Mouse (Mus musculus): ENCODE results near the gene Bmp7. TPM values are rescaled to one million over a fixed set of nuclear protein-coding genes. Genes with fewer than 3 reads are reported as not detected.

Bmp7 gene
- polyA plus RNA-seq, 1 experiment, result 15.4 TPM

- TF ChIP-seq EP300 (IDR thresholded peaks at IDR 0.05; ENCODE audit: insufficient read depth, low read depth, low read length), result no peak
- TF ChIP-seq CTCF (IDR thresholded peaks at IDR 0.05; ENCODE audit: low read depth, low read length), result no peak
- no peak for TF ChIP-seq POLR2A (IDR thresholded peaks at IDR 0.05; ENCODE audit: insufficient read depth, low read length)
- no peaks in the 10 kb centered on the region; the same call in 1 of the 2 replicates for H3K27me3 ChIP-seq (ENCODE audit: control insufficient read depth, insufficient read depth, low read length, poor library complexity, severe bottlenecking)
- H3K36me3 ChIP-seq (ENCODE audit: control insufficient read depth, insufficient read depth, low read length, poor library complexity, severe bottlenecking), result no peaks in the 10 kb centered on the region
- no peak overlapping the region for H3K4me3 ChIP-seq (ENCODE audit: low read depth, low read length)
- no peak overlapping the region for H3K9ac ChIP-seq (ENCODE audit: low read depth, poor library complexity, severe bottlenecking)
- H3K27ac ChIP-seq (ENCODE audit: insufficient read depth, low read length), result no peak overlapping the region
- H3K4me1 ChIP-seq (ENCODE audit: control insufficient read depth, insufficient read depth, low read length), result peaks cover 5% of the 10 kb centered on the region
- H3K9me3 ChIP-seq (replicated peaks; ENCODE audit: control insufficient read depth, insufficient read depth, low read length, poor library complexity, severe bottlenecking), result no peaks in the 10 kb centered on the region
Observed at GRCm38 (mm10) chr2:172976661-172977238, 36.6 kb upstream of the Bmp7 start.

DNA sequence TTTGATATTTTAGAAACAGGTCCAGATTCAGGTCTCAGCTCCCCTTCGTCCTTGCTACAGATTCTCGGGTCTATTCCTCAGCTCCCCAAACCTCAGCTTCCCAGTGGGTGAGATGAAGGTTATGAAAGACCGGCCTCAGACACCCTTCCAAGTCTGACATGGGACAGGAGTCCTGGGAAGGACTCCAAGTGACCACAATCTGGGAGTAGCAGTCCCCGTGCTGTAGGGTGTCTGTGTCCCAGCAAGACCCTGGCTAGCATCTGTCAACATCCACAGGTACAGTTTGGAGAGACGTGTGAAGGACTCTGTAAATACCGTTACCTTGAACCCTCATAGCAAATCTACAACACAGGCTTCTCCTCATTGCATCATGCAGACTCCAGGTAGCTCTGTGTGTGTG, 35.0 kb upstream of the Bmp7 start:
- H3K4me1 ChIP-seq (ENCODE audit: control insufficient read depth, insufficient read depth, low read length), result peaks cover 5% of the 10 kb centered on the region
- H3K27me3 ChIP-seq (ENCODE audit: control insufficient read depth, insufficient read depth, low read length, poor library complexity, severe bottlenecking), result no peaks in the 10 kb centered on the region
- TF ChIP-seq POLR2A (IDR thresholded peaks at IDR 0.05; ENCODE audit: insufficient read depth, low read length), result no peak
- TF ChIP-seq CTCF (IDR thresholded peaks at IDR 0.05; ENCODE audit: low read depth, low read length), result no peak
- TF ChIP-seq EP300 (IDR thresholded peaks at IDR 0.05; ENCODE audit: insufficient read depth, low read depth, low read length), result no peak
- H3K27ac ChIP-seq (ENCODE audit: insufficient read depth, low read length), result no peak overlapping the region
- no peak overlapping the region for H3K4me3 ChIP-seq (ENCODE audit: low read depth, low read length)
- H3K36me3 ChIP-seq (ENCODE audit: control insufficient read depth, insufficient read depth, low read length, poor library complexity, severe bottlenecking), result no peaks in the 10 kb centered on the region
- no peak overlapping the region for H3K9ac ChIP-seq (ENCODE audit: low read depth, poor library complexity, severe bottlenecking)
- no peaks in the 10 kb centered on the region for H3K9me3 ChIP-seq (replicated peaks; ENCODE audit: control insufficient read depth, insufficient read depth, low read length, poor library complexity, severe bottlenecking)

DNA sequence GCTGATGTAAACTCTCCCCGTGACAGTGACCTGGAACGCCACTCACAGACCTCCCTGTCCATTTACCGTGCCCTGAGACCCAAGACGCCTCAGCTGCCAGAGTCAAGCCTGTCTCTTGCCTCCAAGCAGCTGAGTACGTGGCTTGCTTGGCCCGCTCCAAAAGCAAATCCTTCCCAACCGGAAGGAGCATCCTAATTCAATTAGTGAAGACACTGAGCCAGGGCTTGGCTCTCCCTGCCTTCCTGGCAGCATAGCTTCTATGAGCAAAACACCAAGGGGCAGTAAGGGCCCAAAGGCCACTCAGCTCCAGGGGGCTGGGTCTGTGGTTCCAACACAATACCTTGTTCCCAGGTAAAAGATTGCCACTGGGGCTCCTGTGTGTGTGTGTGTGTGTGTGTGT, 34.6 kb upstream of the Bmp7 start:
- H3K36me3 ChIP-seq (ENCODE audit: control insufficient read depth, insufficient read depth, low read length, poor library complexity, severe bottlenecking), result no peaks in the 10 kb centered on the region
- no peak overlapping the region for H3K4me3 ChIP-seq (ENCODE audit: low read depth, low read length)
- TF ChIP-seq CTCF (IDR thresholded peaks at IDR 0.05; ENCODE audit: low read depth, low read length), result no peak
- no peak for TF ChIP-seq POLR2A (IDR thresholded peaks at IDR 0.05; ENCODE audit: insufficient read depth, low read length)
- TF ChIP-seq EP300 (IDR thresholded peaks at IDR 0.05; ENCODE audit: insufficient read depth, low read depth, low read length), result no peak
- H3K27ac ChIP-seq (ENCODE audit: insufficient read depth, low read length), result no peak overlapping the region
- H3K9me3 ChIP-seq (replicated peaks; ENCODE audit: control insufficient read depth, insufficient read depth, low read length, poor library complexity, severe bottlenecking), result no peaks in the 10 kb centered on the region
- no peak overlapping the region for H3K9ac ChIP-seq (ENCODE audit: low read depth, poor library complexity, severe bottlenecking)
- no peaks in the 10 kb centered on the region for H3K27me3 ChIP-seq (ENCODE audit: control insufficient read depth, insufficient read depth, low read length, poor library complexity, severe bottlenecking)
- peaks cover 5% of the 10 kb centered on the region for H3K4me1 ChIP-seq (ENCODE audit: control insufficient read depth, insufficient read depth, low read length)

GRCm38 (mm10) chr2:172973806-172974565, 33.9 kb upstream of the Bmp7 start:
- H3K27ac ChIP-seq (ENCODE audit: insufficient read depth, low read length), result no peak overlapping the region
- H3K9me3 ChIP-seq (replicated peaks; ENCODE audit: control insufficient read depth, insufficient read depth, low read length, poor library complexity, severe bottlenecking), result no peaks in the 10 kb centered on the region
- H3K27me3 ChIP-seq (ENCODE audit: control insufficient read depth, insufficient read depth, low read length, poor library complexity, severe bottlenecking), result no peaks in the 10 kb centered on the region
- H3K4me1 ChIP-seq (ENCODE audit: control insufficient read depth, insufficient read depth, low read length), result peaks cover 5% of the 10 kb centered on the region
- no peak overlapping the region for H3K9ac ChIP-seq (ENCODE audit: low read depth, poor library complexity, severe bottlenecking)
- no peak for TF ChIP-seq POLR2A (IDR thresholded peaks at IDR 0.05; ENCODE audit: insufficient read depth, low read length)
- TF ChIP-seq EP300 (IDR thresholded peaks at IDR 0.05; ENCODE audit: insufficient read depth, low read depth, low read length), result no peak
- no peak for TF ChIP-seq CTCF (IDR thresholded peaks at IDR 0.05; ENCODE audit: low read depth, low read length)
- H3K4me3 ChIP-seq (ENCODE audit: low read depth, low read length), result no peak overlapping the region
- no peaks in the 10 kb centered on the region for H3K36me3 ChIP-seq (ENCODE audit: control insufficient read depth, insufficient read depth, low read length, poor library complexity, severe bottlenecking)

- no peak overlapping the region for H3K27ac ChIP-seq (ENCODE audit: insufficient read depth, low read length)
- TF ChIP-seq CTCF (IDR thresholded peaks at IDR 0.05; ENCODE audit: low read depth, low read length), result no peak
- no peak for TF ChIP-seq POLR2A (IDR thresholded peaks at IDR 0.05; ENCODE audit: insufficient read depth, low read length)
- TF ChIP-seq EP300 (IDR thresholded peaks at IDR 0.05; ENCODE audit: insufficient read depth, low read depth, low read length), result no peak
- peaks cover 5% of the 10 kb centered on the region for H3K4me1 ChIP-seq (ENCODE audit: control insufficient read depth, insufficient read depth, low read length)
- H3K9ac ChIP-seq (ENCODE audit: low read depth, poor library complexity, severe bottlenecking), result no peak overlapping the region
- H3K9me3 ChIP-seq (replicated peaks; ENCODE audit: control insufficient read depth, insufficient read depth, low read length, poor library complexity, severe bottlenecking), result no peaks in the 10 kb centered on the region
- H3K27me3 ChIP-seq (ENCODE audit: control insufficient read depth, insufficient read depth, low read length, poor library complexity, severe bottlenecking), result no peaks in the 10 kb centered on the region
- H3K4me3 ChIP-seq (ENCODE audit: low read depth, low read length), result no peak overlapping the region
- H3K36me3 ChIP-seq (ENCODE audit: control insufficient read depth, insufficient read depth, low read length, poor library complexity, severe bottlenecking), result no peaks in the 10 kb centered on the region
Observed at GRCm38 (mm10) chr2:172971865-172972264, 31.7 kb upstream of the Bmp7 start.

DNA sequence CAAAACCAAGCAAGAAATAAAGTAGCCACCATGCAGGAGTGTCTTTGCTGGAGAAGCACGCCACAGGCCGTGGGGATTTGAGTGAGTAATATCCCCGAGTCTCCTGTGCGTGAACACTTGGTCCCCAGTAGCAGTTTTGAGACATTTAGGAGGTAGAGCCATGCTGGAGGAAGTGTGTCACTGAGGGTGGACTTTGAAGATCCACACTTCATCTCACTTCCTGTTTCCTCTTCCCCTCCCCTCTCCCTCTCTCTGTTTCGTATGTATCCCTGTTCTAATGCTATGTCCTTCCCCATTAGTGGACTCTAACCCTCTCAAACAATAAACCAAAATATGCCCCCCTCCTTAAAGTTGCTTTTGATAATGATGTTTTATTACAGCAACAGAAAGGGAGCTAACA, 26.4 kb upstream of the Bmp7 start:
- no peaks in the 10 kb centered on the region for H3K9me3 ChIP-seq (replicated peaks; ENCODE audit: control insufficient read depth, insufficient read depth, low read length, poor library complexity, severe bottlenecking)
- no peak overlapping the region for H3K9ac ChIP-seq (ENCODE audit: low read depth, poor library complexity, severe bottlenecking)
- no peaks in the 10 kb centered on the region for H3K36me3 ChIP-seq (ENCODE audit: control insufficient read depth, insufficient read depth, low read length, poor library complexity, severe bottlenecking)
- TF ChIP-seq POLR2A (IDR thresholded peaks at IDR 0.05; ENCODE audit: insufficient read depth, low read length) (no peak), CTCF (IDR thresholded peaks at IDR 0.05; ENCODE audit: low read depth, low read length) (no peak), EP300 (IDR thresholded peaks at IDR 0.05; ENCODE audit: insufficient read depth, low read depth, low read length) (no peak)
- no peak overlapping the region for H3K27ac ChIP-seq (ENCODE audit: insufficient read depth, low read length)
- H3K4me1 ChIP-seq (ENCODE audit: control insufficient read depth, insufficient read depth, low read length), result no peaks in the 10 kb centered on the region
- H3K4me3 ChIP-seq (ENCODE audit: low read depth, low read length), result no peak overlapping the region
- H3K27me3 ChIP-seq (ENCODE audit: control insufficient read depth, insufficient read depth, low read length, poor library complexity, severe bottlenecking), result no peaks in the 10 kb centered on the region

All from ES-Bruce4 (cell line).